Comparison of ENCODE assay signal across 11 mouse cellular contexts in the genomic region with DNA sequence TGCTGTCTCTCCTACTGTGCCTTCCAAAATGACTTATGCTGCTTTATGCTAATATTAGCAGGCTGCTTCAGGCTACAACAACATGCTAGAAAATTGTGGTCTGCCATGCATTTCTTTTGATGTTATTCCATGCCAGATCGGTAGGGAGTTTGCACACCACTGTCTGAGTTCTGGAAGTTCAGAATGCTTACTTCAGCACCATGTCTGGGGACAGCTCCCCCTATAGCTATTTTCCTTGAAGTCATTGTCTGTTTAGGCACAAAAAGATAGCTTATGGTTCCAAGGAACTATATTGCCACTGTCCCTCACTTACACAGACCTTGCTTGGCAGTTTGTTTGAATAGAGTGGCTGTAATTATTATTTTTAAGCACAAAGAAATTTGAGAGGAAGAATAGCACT.
A peak's percentile ranks its signal among the peaks of the same experiment; 100 is the strongest.
DNase-seq lines count a peak whose midpoint lies in the region; ATAC-seq and TF ChIP-seq lines count a peak whose summit lies in the region.
"Had no signal": no experiment of that assay in that cellular context is flagged by ENCODE, and none has a peak within 500 bp of the region (broad histone marks: within the 10 kb centered on the region; RNA-seq: fewer than 3 reads in every experiment).

No protein-coding gene starts in this region.

- no peaks in the 10 kb centered on the region for H3K79me2 ChIP-seq in MEL (ENCODE audit: control insufficient read depth, insufficient read depth, low read length, poor library complexity)

- no peak for TF ChIP-seq CTCF in MEL (IDR thresholded peaks at IDR 0.05 in 2 of 3, conservative IDR thresholded peaks at IDR 0.05 in 1 of 3; ENCODE audit: control insufficient read depth in 1 of 3, insufficient read depth in 1 of 3, low read depth in 2 of 3, low read length in 3 of 3, poor library complexity in 1 of 3, severe bottlenecking in 1 of 3)

- H3K27ac ChIP-seq in kidney, embryonic 15.5 days = no peak overlapping the region
- no peak overlapping the region for H3K27ac ChIP-seq in MEL (ENCODE audit: control insufficient read depth, low read depth, low read length)
- H3K27ac ChIP-seq: liver, embryonic 12.5 days had no signal

- TF ChIP-seq RAD21 in MEL (IDR thresholded peaks at IDR 0.05; ENCODE audit: low read depth, low read length) = no peak

- no peak overlapping the region for H3K9ac ChIP-seq in kidney, embryonic 15.5 days
- H3K9ac ChIP-seq in MEL (ENCODE audit: control insufficient read depth, low read depth, low read length, poor library complexity, severe bottlenecking) = no peak overlapping the region
- H3K9ac ChIP-seq: liver, embryonic 12.5 days had no signal

- H3K4me3 ChIP-seq in kidney, embryonic 15.5 days (replicated peaks) = no peak overlapping the region
- no peak overlapping the region for H3K4me3 ChIP-seq in MEL (ENCODE audit: control insufficient read depth in 1 of 2, insufficient read depth in 1 of 2, low read depth in 2 of 2, low read length in 2 of 2)
- H3K4me3 ChIP-seq: liver, embryonic 12.5 days; megakaryocyte, embryonic 14.5 days had no signal

- no peak for TF ChIP-seq EP300 in MEL (IDR thresholded peaks at IDR 0.05; ENCODE audit: low read depth in 1 of 2, low read length in 2 of 2)

- no peaks in the 10 kb centered on the region for H3K27me3 ChIP-seq in kidney, embryonic 15.5 days
- no peaks in the 10 kb centered on the region for H3K27me3 ChIP-seq in MEL (ENCODE audit: control insufficient read depth in 1 of 2, insufficient read depth in 2 of 2, low read length in 2 of 2)
- H3K27me3 ChIP-seq: liver, embryonic 12.5 days; megakaryocyte, embryonic 14.5 days had no signal

- no peaks in the 10 kb centered on the region for H3K36me3 ChIP-seq in kidney, embryonic 15.5 days
- H3K36me3 ChIP-seq in MEL (ENCODE audit: control insufficient read depth in 1 of 2, insufficient read depth in 2 of 2, low read length in 2 of 2) = no peaks in the 10 kb centered on the region
- H3K36me3 ChIP-seq: liver, embryonic 12.5 days had no signal

- no peak overlapping the region for H3K4me2 ChIP-seq in kidney, embryonic 15.5 days
- H3K4me2 ChIP-seq: liver, embryonic 12.5 days had no signal

- peak; percentile 40 for DNase-seq in kidney, postnatal 10 days
- peak; percentile 14 for DNase-seq in MEL (ENCODE audit: low read depth, low spot score)
- DNase-seq in brain, adult 2 months (ENCODE audit: low read depth, low spot score) = peak; percentile 12
- DNase-seq in hindlimb bud, embryonic 11.5 days (ENCODE audit: extremely low spot score, low read depth, low spot score) = peak; percentile 8
- no peak for DNase-seq in T-cell, adult 2 months (ENCODE audit: low spot score)
- DNase-seq in cerebellum, adult 11-12 months = no peak
- DNase-seq in right cerebral cortex, postnatal 36 days (ENCODE audit: low spot score in 2 of 2) = no peak
- DNase-seq: cerebellum, adult 2 months had no signal

- H3K4me1 ChIP-seq in kidney, embryonic 15.5 days = no peaks in the 10 kb centered on the region
- H3K4me1 ChIP-seq in MEL (ENCODE audit: control insufficient read depth in 1 of 2, insufficient read depth in 2 of 2, low read length in 2 of 2) = no peaks in the 10 kb centered on the region
- H3K4me1 ChIP-seq: liver, embryonic 12.5 days; megakaryocyte, embryonic 14.5 days had no signal

- 31% methylated on average over 1 of the region's 1 CpGs for WGBS in kidney, embryonic 15.5 days

- H3K9me3 ChIP-seq in kidney, embryonic 15.5 days (replicated peaks) = no peaks in the 10 kb centered on the region
- no peaks in the 10 kb centered on the region for H3K9me3 ChIP-seq in MEL (replicated peaks; ENCODE audit: insufficient read depth, low read length)
- H3K9me3 ChIP-seq: liver, embryonic 12.5 days; megakaryocyte, embryonic 14.5 days had no signal

- no peak for ATAC-seq in kidney, embryonic 15.5 days (replicated peaks; ENCODE audit: low FRiP score)
- ATAC-seq: liver, embryonic 12.5 days had no signal

- no peak for TF ChIP-seq POLR2A in MEL (IDR thresholded peaks at IDR 0.05; ENCODE audit: control insufficient read depth in 1 of 2, insufficient read depth in 1 of 2, low read depth in 1 of 2, low read length in 2 of 2, poor library complexity in 1 of 2)

TF ChIP-seq in MEL, 35 proteins besides CTCF, POLR2A, EP300 and RAD21:
- TF ChIP-seq ZKSCAN1 (IDR thresholded peaks at IDR 0.05; ENCODE audit: low read depth, low read length) (no peak), RCOR1 (IDR thresholded peaks at IDR 0.05; ENCODE audit: low read depth, low read length) (no peak), ZC3H11A (IDR thresholded peaks at IDR 0.05; ENCODE audit: low read depth, low read length) (no peak), USF2 (IDR thresholded peaks at IDR 0.05; ENCODE audit: borderline replicate concordance in 1 of 2, insufficient read depth in 1 of 2, low read depth in 1 of 2, low read length in 2 of 2) (no peak), JUND (IDR thresholded peaks at IDR 0.05; ENCODE audit: low read depth, low read length) (no peak), TBP (IDR thresholded peaks at IDR 0.05; ENCODE audit: low read depth, low read length) (no peak), ZMIZ1 (IDR thresholded peaks at IDR 0.05; ENCODE audit: low read depth, low read length) (no peak), CHD2 (IDR thresholded peaks at IDR 0.05; ENCODE audit: low read length) (no peak), TCF12 (IDR thresholded peaks at IDR 0.05; ENCODE audit: low read depth, low read length) (no peak), NRF1 (IDR thresholded peaks at IDR 0.05; ENCODE audit: insufficient read depth, low read depth, low read length, poor library complexity, severe bottlenecking) (no peak), GATA1 (IDR thresholded peaks at IDR 0.05; ENCODE audit: low read depth, low read length) (no peak), BHLHE40 (IDR thresholded peaks at IDR 0.05; ENCODE audit: borderline replicate concordance, low read depth, low read length) (no peak), KAT2A (conservative IDR thresholded peaks at IDR 0.05; ENCODE audit: low read depth, low read length) (no peak), ZNF384 (IDR thresholded peaks at IDR 0.05; ENCODE audit: low read depth, low read length) (no peak), MYB (IDR thresholded peaks at IDR 0.05; ENCODE audit: low read depth, low read length) (no peak), SIN3A (IDR thresholded peaks at IDR 0.05; ENCODE audit: low read length) (no peak), ELF1 (IDR thresholded peaks at IDR 0.05; ENCODE audit: low read depth, low read length) (no peak), MAFK (IDR thresholded peaks at IDR 0.05; ENCODE audit: borderline replicate concordance, low read depth, low read length) (no peak), HCFC1 (IDR thresholded peaks at IDR 0.05; ENCODE audit: low read depth, low read length) (no peak), TAL1 (IDR thresholded peaks at IDR 0.05; ENCODE audit: low read length) (no peak)

Comparison
In these comparisons a context has a peak if more than half of its experiments do, and no peak if none do; other contexts are left out.
1. DNase-seq: peak in kidney, postnatal 10 days (single experiment), MEL (single experiment), brain, adult 2 months (single experiment) and hindlimb bud, embryonic 11.5 days (single experiment); none in T-cell, adult 2 months (single experiment), cerebellum, adult 11-12 months (single experiment) and right cerebral cortex, postnatal 36 days (0 of 2).